Comparison of ENCODE assay signal across 10 mouse cellular contexts in genomic region chr2:24460808-24461127, GRCm38 (mm10). TPM values are rescaled to one million over a fixed set of nuclear protein-coding genes. Genes with fewer than 3 reads are reported as not detected.
DNase-seq lines count a peak whose midpoint lies in the region; ATAC-seq and TF ChIP-seq lines count a peak whose summit lies in the region.
"Had no signal": no experiment of that assay in that cellular context is flagged by ENCODE, and none has a peak within 500 bp of the region (broad histone marks: within the 10 kb centered on the region; RNA-seq: fewer than 3 reads in every experiment).

No protein-coding gene starts in this region.

- no peak overlapping the region for H3K4me2 ChIP-seq in lung, embryonic 16.5 days (ENCODE audit: low read depth, low read length)
- H3K4me2 ChIP-seq in embryonic facial prominence, embryonic 11.5 days (ENCODE audit: low read depth, low read length), result no peak overlapping the region
- H3K4me2 ChIP-seq in stomach, embryonic 16.5 days (ENCODE audit: low read depth, low read length), result peak overlapping the region; percentile 36; the same call in 1 of the 2 replicates
- H3K4me2 ChIP-seq: heart, embryonic 12.5 days had no signal

- no peak for DNase-seq in lung, adult 18-20 months
- DNase-seq in embryonic facial prominence, embryonic 11.5 days (ENCODE audit: low spot score), result peak; percentile 11
- DNase-seq in kidney, postnatal 25 days, result peak; percentile 73 to 85
- no peak for DNase-seq in right cerebral cortex, adult 2 months (ENCODE audit: low spot score in 2 of 2)
- DNase-seq in heart, adult 2 months, result no peak
- DNase-seq in heart, postnatal 25 days (ENCODE audit: low spot score), result no peak

- no peak for TF ChIP-seq EP300 in heart, adult 2 months (IDR thresholded peaks at IDR 0.05; ENCODE audit: insufficient read depth, low read depth, low read length)

- no peak overlapping the region for H3K9ac ChIP-seq in lung, embryonic 16.5 days (ENCODE audit: low read length)
- no peak overlapping the region for H3K9ac ChIP-seq in embryonic facial prominence, embryonic 11.5 days (replicated peaks; ENCODE audit: low read length)
- H3K9ac ChIP-seq in stomach, embryonic 16.5 days (ENCODE audit: low read length), result 0 out of 2 replicates have a peak overlapping the region, but pooled peaks have one; percentile 12
- H3K9ac ChIP-seq in heart, adult 2 months (ENCODE audit: low read depth, low read length), result no peak overlapping the region
- H3K9ac ChIP-seq: heart, embryonic 12.5 days had no signal

- no peaks in the 10 kb centered on the region for H3K79me2 ChIP-seq in heart, adult 2 months (replicated peaks; ENCODE audit: control insufficient read depth, insufficient read depth, low read length)

- no peak overlapping the region for H3K4me3 ChIP-seq in lung, embryonic 16.5 days (ENCODE audit: low read length)
- H3K4me3 ChIP-seq in embryonic facial prominence, embryonic 11.5 days (ENCODE audit: low read depth, low read length), result no peak overlapping the region
- no peak overlapping the region for H3K4me3 ChIP-seq in stomach, embryonic 16.5 days (replicated peaks; ENCODE audit: low read length)
- no peak overlapping the region for H3K4me3 ChIP-seq in heart, adult 2 months
- H3K4me3 ChIP-seq: erythroblast, embryonic 14.5 days; heart, embryonic 12.5 days had no signal

- 20% methylated on average over 1 of the region's 2 CpGs for WGBS in lung, embryonic 16.5 days
- 11% methylated on average over 2 of the region's 2 CpGs for WGBS in embryonic facial prominence, embryonic 11.5 days
- WGBS in stomach, embryonic 16.5 days, result 28% methylated on average over 2 of the region's 2 CpGs
- WGBS in heart, adult 2 months, result 36% methylated on average over 2 of the region's 2 CpGs

- ATAC-seq in lung, embryonic 16.5 days (ENCODE audit: low read depth), result peak; percentile 70; the same call in 1 of the 2 replicates
- no peak for ATAC-seq in embryonic facial prominence, embryonic 11.5 days (replicated peaks; ENCODE audit: insufficient number of reproducible peaks, low FRiP score, low TSS enrichment, low read depth)
- ATAC-seq in stomach, embryonic 16.5 days (ENCODE audit: insufficient read depth, low FRiP score), result peak; percentile 92

- no peaks in the 10 kb centered on the region for H3K27me3 ChIP-seq in lung, embryonic 16.5 days (ENCODE audit: control insufficient read depth, insufficient read depth, low read depth, low read length)
- no peaks in the 10 kb centered on the region for H3K27me3 ChIP-seq in embryonic facial prominence, embryonic 11.5 days (ENCODE audit: control insufficient read depth, insufficient read depth, low read length)
- H3K27me3 ChIP-seq in stomach, embryonic 16.5 days (ENCODE audit: control insufficient read depth, insufficient read depth, low read length), result no peaks in the 10 kb centered on the region
- H3K27me3 ChIP-seq in heart, adult 2 months (ENCODE audit: control insufficient read depth, insufficient read depth, low read length), result no peaks in the 10 kb centered on the region

- no peaks in the 10 kb centered on the region for H3K36me3 ChIP-seq in lung, embryonic 16.5 days (ENCODE audit: control insufficient read depth, insufficient read depth, low read length)
- no peaks in the 10 kb centered on the region for H3K36me3 ChIP-seq in embryonic facial prominence, embryonic 11.5 days (replicated peaks; ENCODE audit: control insufficient read depth, insufficient read depth, low read depth, low read length)
- H3K36me3 ChIP-seq in stomach, embryonic 16.5 days (ENCODE audit: control insufficient read depth, insufficient read depth, low read length), result no peaks in the 10 kb centered on the region
- H3K36me3 ChIP-seq in heart, adult 2 months (ENCODE audit: control insufficient read depth, insufficient read depth, low read length), result no peaks in the 10 kb centered on the region
- H3K36me3 ChIP-seq: heart, embryonic 12.5 days had no signal

- intact Hi-C loops in heart, adult 2 months (cut with DNase I), result no loop called here
- intact Hi-C loops in heart, postnatal 25 days (cut with DNase I), result no loop called here

- no peak for TF ChIP-seq CTCF in heart, adult 2 months (IDR thresholded peaks at IDR 0.05)

- H3K27ac ChIP-seq in lung, embryonic 16.5 days (ENCODE audit: low read length), result no peak overlapping the region
- no peak overlapping the region for H3K27ac ChIP-seq in embryonic facial prominence, embryonic 11.5 days (replicated peaks; ENCODE audit: low read depth, low read length)
- H3K27ac ChIP-seq in stomach, embryonic 16.5 days (ENCODE audit: low read length), result peak overlapping the region; percentile 32; the same call in 1 of the 2 replicates
- H3K27ac ChIP-seq in heart, adult 2 months, result no peak overlapping the region

- H3K9me3 ChIP-seq in lung, embryonic 16.5 days (ENCODE audit: control insufficient read depth, low read length), result no peaks in the 10 kb centered on the region
- no peaks in the 10 kb centered on the region for H3K9me3 ChIP-seq in embryonic facial prominence, embryonic 11.5 days (replicated peaks; ENCODE audit: control insufficient read depth, low read length)
- H3K9me3 ChIP-seq in stomach, embryonic 16.5 days (replicated peaks; ENCODE audit: control insufficient read depth, low read length), result no peaks in the 10 kb centered on the region
- H3K9me3 ChIP-seq: heart, embryonic 12.5 days had no signal

- TF ChIP-seq POLR2A in heart, adult 2 months (IDR thresholded peaks at IDR 0.05; ENCODE audit: insufficient read depth, low read depth, low read length), result no peak

- H3K4me1 ChIP-seq in lung, embryonic 16.5 days (replicated peaks; ENCODE audit: control insufficient read depth, insufficient read depth, low read length), result no peaks in the 10 kb centered on the region
- no peaks in the 10 kb centered on the region for H3K4me1 ChIP-seq in embryonic facial prominence, embryonic 11.5 days (ENCODE audit: control insufficient read depth, insufficient read depth, low read length)
- H3K4me1 ChIP-seq in stomach, embryonic 16.5 days (ENCODE audit: control insufficient read depth, insufficient read depth, low read length), result peaks cover 7% of the 10 kb centered on the region
- no peaks in the 10 kb centered on the region for H3K4me1 ChIP-seq in heart, adult 2 months (ENCODE audit: control insufficient read depth, insufficient read depth, low read length)
- H3K4me1 ChIP-seq: heart, embryonic 12.5 days had no signal

RNA-seq across cellular contexts. Expression of gene Pax8, which starts 14.6 kb away (rescaled TPM):
- polyA plus RNA-seq in lung, embryonic 16.5 days (2015; fragmentation: Nextera tagmentation; extraction: Ambion mirVana), result not detected in 2 replicates
- 0.98 and 1.6 TPM in 2 replicates for polyA plus RNA-seq in embryonic facial prominence, embryonic 11.5 days (2014; fragmentation: Nextera tagmentation; extraction: Ambion mirVana)
- polyA plus RNA-seq in stomach, embryonic 16.5 days (2015; fragmentation: Nextera tagmentation; extraction: Ambion mirVana), result 0.17 and 0.67 TPM in 2 replicates
- not detected for total RNA-seq in heart, adult 2 months (2021)
- polyA plus RNA-seq in heart, adult 2 months (2012; rRNA removed), result not detected in 2 replicates
- total RNA-seq in heart, postnatal 25 days (2021), result not detected
- polyA plus RNA-seq: erythroblast, embryonic 14.5 days; heart, embryonic 12.5 days had no signal

Comparison
In these comparisons a context has a peak if more than half of its experiments do, and no peak if none do; other contexts are left out.
1. DNase-seq: peak in embryonic facial prominence, embryonic 11.5 days (single experiment) and kidney, postnatal 25 days (2 of 2); none in lung, adult 18-20 months (0 of 2), right cerebral cortex, adult 2 months (0 of 2), heart, adult 2 months (0 of 2) and heart, postnatal 25 days (single experiment).